Mouse (Mus musculus) frontal cortex, postnatal 36 days (tissue): Measurements from ENCODE around the gene Rpl7l1.

Source experiments
- DNase-seq, 2 experiments: peaks; one replicate each; pipeline ENCODE4 v3.0.0; 2022; ENCODE audit warnings: low spot score in 2 of 2

The Rpl7l1 gene

GRCm38 (mm10) chr17:46736160-46736559, 46.3 kb downstream of the Rpl7l1 start:
- no peak for DNase-seq

- DNase-seq, result no peak
Measured at GRCm38 (mm10) chr17:46735287-46735686, 47.2 kb downstream of the Rpl7l1 start.

GRCm38 (mm10) chr17:46734055-46734454, 48.4 kb downstream of the Rpl7l1 start:
- DNase-seq, result no peak

- DNase-seq, result no peak
Measured at GRCm38 (mm10) chr17:46728904-46729318, 53.6 kb downstream of the Rpl7l1 start, which contains the start of gene Gnmt. Gene Gnmt, minus strand, starts transcription at chr17:46729168.

GRCm38 (mm10) chr17:46728496-46728895, 54.0 kb downstream of the Rpl7l1 start:
- no peak for DNase-seq

- no peak for DNase-seq
Measured at GRCm38 (mm10) chr17:46728021-46728420, 54.5 kb downstream of the Rpl7l1 start.

GRCm38 (mm10) chr17:46727271-46727670, 55.2 kb downstream of the Rpl7l1 start:
- DNase-seq, result no peak

- no peak for DNase-seq
Measured at GRCm38 (mm10) chr17:46725731-46726645, 56.5 kb downstream of the Rpl7l1 start.

GRCm38 (mm10) chr17:46725273-46725672, 57.2 kb downstream of the Rpl7l1 start:
- no peak for DNase-seq

GRCm38 (mm10) chr17:46724477-46725084, 57.9 kb downstream of the Rpl7l1 start:
- no peak for DNase-seq
